Comparison of ENCODE assay signal across 10 mouse cellular contexts in the genomic region with DNA sequence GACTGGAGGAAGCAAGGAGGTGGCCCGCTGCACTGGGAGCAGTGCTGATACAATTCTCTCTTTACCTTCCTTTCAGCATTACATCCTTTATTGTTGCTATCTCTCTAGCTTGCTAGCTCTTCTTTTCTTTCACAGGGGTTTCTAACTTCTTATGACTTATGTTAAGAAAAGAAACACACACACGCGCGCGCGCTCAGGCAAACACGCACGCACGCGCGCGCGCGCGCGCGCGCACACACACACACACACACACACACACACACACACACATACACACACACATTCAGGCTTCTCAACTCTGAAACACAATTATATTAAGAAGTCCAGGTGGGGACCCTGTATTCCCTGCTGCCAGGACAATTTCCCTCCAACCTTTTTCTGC. TPM values are rescaled to one million over a fixed set of nuclear protein-coding genes. Genes with fewer than 3 reads are reported as not detected.
DNase-seq lines count a peak whose midpoint lies in the region; ATAC-seq lines count a peak whose summit lies in the region.
"Had no signal": no experiment of that assay in that cellular context is flagged by ENCODE, and none has a peak within 500 bp of the region (broad histone marks: within the 10 kb centered on the region; RNA-seq: fewer than 3 reads in every experiment).

No protein-coding gene starts in this region.

- peaks cover 13% of the 10 kb centered on the region for H3K4me1 ChIP-seq in megakaryocyte, embryonic 14.5 days
- H3K4me1 ChIP-seq in limb, embryonic 10.5 days, result no peaks in the 10 kb centered on the region; the same call in 1 of the 2 replicates
- H3K4me1 ChIP-seq in stomach, embryonic 14.5 days (ENCODE audit: control insufficient read depth, insufficient read depth, low read length), result no peaks in the 10 kb centered on the region

- peaks cover 18% of the 10 kb centered on the region for H3K9me3 ChIP-seq in megakaryocyte, embryonic 14.5 days
- no peaks in the 10 kb centered on the region for H3K9me3 ChIP-seq in limb, embryonic 10.5 days (replicated peaks)
- no peaks in the 10 kb centered on the region for H3K9me3 ChIP-seq in stomach, embryonic 14.5 days (ENCODE audit: control insufficient read depth, low read depth, low read length)

- 22% methylated on average over 17 of the region's 18 CpGs for WGBS in limb, embryonic 10.5 days
- 32% methylated on average over 18 of the region's 18 CpGs for WGBS in stomach, embryonic 14.5 days

- H3K4me3 ChIP-seq in megakaryocyte, embryonic 14.5 days (replicated peaks), result peak overlapping the region; percentile 82
- peak overlapping the region; percentile 52 for H3K4me3 ChIP-seq in limb, embryonic 10.5 days
- H3K4me3 ChIP-seq in stomach, embryonic 14.5 days (ENCODE audit: low read depth, low read length), result peak overlapping the region; percentile 17; the same call in 1 of the 2 replicates

- peaks cover 38% of the 10 kb centered on the region for H3K27me3 ChIP-seq in megakaryocyte, embryonic 14.5 days (replicated peaks)
- peaks cover 66% of the 10 kb centered on the region for H3K27me3 ChIP-seq in limb, embryonic 10.5 days (ENCODE audit: low read depth, poor library complexity, severe bottlenecking)
- no peaks in the 10 kb centered on the region for H3K27me3 ChIP-seq in stomach, embryonic 14.5 days (ENCODE audit: control insufficient read depth, insufficient read depth, low read length)

- peak; percentile 15 to 23 for DNase-seq in cerebellum, postnatal 14 days
- DNase-seq in cerebellum, adult 18-20 months, result no peak
- no peak for DNase-seq in limb, embryonic 10.5 days (ENCODE audit: low spot score)
- no peak for DNase-seq in ovary, adult 18-20 months (ENCODE audit: low spot score)
- DNase-seq in layer of hippocampus, adult 18-20 months (ENCODE audit: low spot score in 2 of 2), result no peak

- no peak for ATAC-seq in megakaryocyte, adult 5-6 weeks (ENCODE audit: poor library complexity, severe bottlenecking)
- no peak for ATAC-seq in stomach, embryonic 14.5 days (ENCODE audit: insufficient number of reproducible peaks, insufficient read depth, low FRiP score, low read depth)
- ATAC-seq: activated CD4-positive, CD25-positive, alpha-beta regulatory T cell, adult 4 months had no signal

- peak overlapping the region; percentile 67 for H3K4me2 ChIP-seq in stomach, embryonic 14.5 days (replicated peaks; ENCODE audit: low read depth, low read length)

- no peaks in the 10 kb centered on the region for H3K36me3 ChIP-seq in megakaryocyte, embryonic 14.5 days (replicated peaks; ENCODE audit: low read length)
- no peaks in the 10 kb centered on the region for H3K36me3 ChIP-seq in limb, embryonic 10.5 days
- no peaks in the 10 kb centered on the region for H3K36me3 ChIP-seq in stomach, embryonic 14.5 days (ENCODE audit: control insufficient read depth, insufficient read depth, low read length)

- no peak overlapping the region for H3K27ac ChIP-seq in limb, embryonic 10.5 days
- no peak overlapping the region for H3K27ac ChIP-seq in stomach, embryonic 14.5 days (ENCODE audit: low read length)
- H3K27ac ChIP-seq: macrophage had no signal

- H3K9ac ChIP-seq in stomach, embryonic 14.5 days (replicated peaks; ENCODE audit: low read depth, low read length), result no peak overlapping the region

RNA-seq across cellular contexts. Expression of a gene that starts 1.5 kb away (rescaled TPM):
- polyA plus RNA-seq in megakaryocyte, embryonic 14.5 days (2012; ENCODE audit: insufficient read depth, low replicate concordance), result not detected in 2 replicates
- total RNA-seq in megakaryocyte, adult 5-6 weeks (2015), result not detected in 2 replicates
- not detected in 2 replicates for total RNA-seq in megakaryocyte, adult 5-6 weeks (2017)
- polyA plus RNA-seq in limb, embryonic 10.5 days (2016; fragmentation: Nextera tagmentation; extraction: Ambion mirVana), result 0.14 and 0.21 TPM in 2 replicates
- 0.17 and 0.25 TPM in 2 replicates for polyA plus RNA-seq in stomach, embryonic 14.5 days (2014; fragmentation: Nextera tagmentation; extraction: Ambion mirVana)
- 1 to 10 TPM; 4.9 to 5.7 TPM for total RNA-seq in layer of hippocampus, adult 18-20 months (2021)
- polyA plus RNA-seq: activated CD4-positive, CD25-positive, alpha-beta regulatory T cell, adult 4 months; macrophage had no signal

Comparison
In these comparisons a context has a peak if more than half of its experiments do, and no peak if none do; other contexts are left out.
1. DNase-seq: peak in cerebellum, postnatal 14 days (2 of 2); none in cerebellum, adult 18-20 months (0 of 2), limb, embryonic 10.5 days (single experiment), ovary, adult 18-20 months (single experiment) and layer of hippocampus, adult 18-20 months (0 of 2).
2. H3K4me3 ChIP-seq: peak in every context shown above with its lines; median percentile 82 in megakaryocyte, embryonic 14.5 days; 52 in limb, embryonic 10.5 days; 17 in stomach, embryonic 14.5 days.